Mouse (Mus musculus) forebrain, embryonic 16.5 days (tissue): Measurements from ENCODE around the gene Eml3. TPM values are rescaled to one million over a fixed set of nuclear protein-coding genes. Genes with fewer than 3 reads are reported as not detected.

Experiments used
- ATAC-seq: fragments of 200-750 bp; cut with Nextera tagmentation; 2 replicates; pipeline ENCODE4 v1.8.0; 2017; ENCODE audit warnings: mild to moderate bottlenecking, moderate library complexity
- H3K27ac ChIP-seq: fragments of 300-500 bp; sonication (generic); 2 replicates; pipeline ENCODE4 v1.5.1; 2014; ENCODE audit warnings: low read length, control low read depth
- H3K27me3 ChIP-seq: fragments of 300-500 bp; sonication (generic); replicated peaks from 2 replicates; pipeline ENCODE4 v1.6.1; 2014; ENCODE audit warnings: low read length; ENCODE audit not compliant: control insufficient read depth, insufficient read depth
- H3K36me3 ChIP-seq: fragments of 300-500 bp; sonication (generic); 2 replicates; pipeline ENCODE4 v1.6.1; 2014; ENCODE audit not compliant: control insufficient read depth, insufficient read depth
- H3K4me1 ChIP-seq: fragments of 300-500 bp; sonication (generic); replicated peaks from 2 replicates; pipeline ENCODE4 v1.6.1; 2014; ENCODE audit warnings: low read length; ENCODE audit not compliant: control insufficient read depth, insufficient read depth
- H3K4me2 ChIP-seq: fragments of 300-500 bp; sonication (generic); 2 replicates; pipeline ENCODE4 v1.6.1; 2014; ENCODE audit warnings: mild to moderate bottlenecking, low read length, control low read depth
- H3K4me3 ChIP-seq: fragments of 300-500 bp; sonication (generic); replicated peaks from 2 replicates; pipeline ENCODE4 v1.5.1; 2014; ENCODE audit warnings: mild to moderate bottlenecking, low read length, control low read depth
- H3K9ac ChIP-seq: fragments of 300-500 bp; sonication (generic); replicated peaks from 2 replicates; pipeline ENCODE4 v1.6.1; 2014; ENCODE audit warnings: low read depth, low read length, control low read depth
- H3K9me3 ChIP-seq: fragments of 300-500 bp; sonication (generic); 2 replicates; pipeline ENCODE4 v1.6.1; 2016; ENCODE audit warnings: low read length; ENCODE audit not compliant: control insufficient read depth
- WGBS: fragments of 180-500 bp; shearing (Covaris S2); extraction: QIAGEN DNeasy Blood & Tissue Kit; methylation state at CpG from one replicate; pipeline ENCODE4 v1.1.7; 2014; 5-methylcytosine and 5-hydroxymethylcytosine counted together
- polyA plus RNA-seq: library from polyadenylated mRNA; unstranded; fragments of >200 nt; fragmentation: Nextera tagmentation; extraction: Ambion mirVana; gene quantifications from 2 replicates; pipeline ENCODE4 v1.2.1, GENCODE M21; 2015

The Eml3 gene
- polyA plus RNA-seq, result 9.7 and 10.5 TPM in 2 replicates

DNA sequence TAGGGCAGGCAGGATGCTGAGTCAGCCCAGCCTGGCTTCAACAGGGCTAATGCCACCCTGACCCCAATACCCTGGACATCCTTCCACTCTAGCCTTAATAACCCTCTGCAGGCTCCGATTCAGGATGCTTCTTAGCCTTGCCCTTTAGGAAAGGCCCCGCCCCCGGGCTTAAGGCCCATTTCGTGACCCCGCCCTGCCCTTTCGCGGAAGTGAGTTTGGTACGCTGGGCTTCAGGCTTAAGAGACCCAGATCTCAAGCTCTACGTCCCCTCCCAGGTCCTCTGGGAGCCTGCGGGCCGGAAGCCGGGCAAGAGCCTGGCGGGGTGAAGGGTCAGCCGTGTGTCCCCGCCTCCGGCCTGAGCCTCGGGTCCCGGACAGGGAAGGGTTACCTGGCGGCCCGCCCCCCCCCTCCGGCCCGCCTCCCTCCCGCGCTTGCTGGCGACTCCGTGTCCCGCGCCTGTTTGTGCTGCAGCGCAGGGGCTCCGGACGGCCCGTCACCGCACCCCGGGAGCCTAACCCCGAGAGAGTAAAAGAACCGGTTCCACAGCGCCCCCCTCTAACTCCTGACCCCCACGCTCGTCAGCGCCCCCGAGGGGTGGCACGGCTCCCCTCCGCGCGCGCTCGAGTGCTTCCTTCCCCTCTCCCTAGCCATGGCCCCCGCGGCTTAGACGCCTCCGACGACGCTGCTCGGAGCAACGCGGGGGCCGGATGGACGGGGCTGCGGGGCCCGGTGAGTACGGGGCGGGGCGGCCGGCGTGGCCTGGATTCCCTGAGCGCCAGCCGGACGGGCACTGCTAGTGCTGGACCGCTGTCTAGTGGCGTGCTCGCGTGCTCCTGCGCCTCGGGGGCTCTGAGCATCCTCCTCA, at the start of gene Eml3, which contains the start of gene Rom1:
TSS of gene Eml3 (plus strand) at position 329 of the 865 bp plus-strand sequence.
TSS of gene Rom1 (minus strand) at position 133 of the 865 bp plus-strand sequence.
- peaks cover 13% of the 10 kb centered on the region for H3K4me1 ChIP-seq
- peak within 1 kb of the TSS; percentile 56 for H3K9ac ChIP-seq
- no peaks in the 10 kb centered on the region for H3K27me3 ChIP-seq
- peak within 1 kb of the TSS; percentile 57 for H3K4me2 ChIP-seq
- H3K27ac ChIP-seq, result no peak within 1 kb of the TSS
- peak within 1 kb of the TSS; percentile 42 for H3K4me3 ChIP-seq
- under 1% methylated on average over 60 of the region's 74 CpGs for WGBS
- H3K9me3 ChIP-seq, result no peaks in the 10 kb centered on the region
- H3K36me3 ChIP-seq, result peaks cover 2% of the 10 kb centered on the region
- peak; percentile 61 for ATAC-seq

DNA sequence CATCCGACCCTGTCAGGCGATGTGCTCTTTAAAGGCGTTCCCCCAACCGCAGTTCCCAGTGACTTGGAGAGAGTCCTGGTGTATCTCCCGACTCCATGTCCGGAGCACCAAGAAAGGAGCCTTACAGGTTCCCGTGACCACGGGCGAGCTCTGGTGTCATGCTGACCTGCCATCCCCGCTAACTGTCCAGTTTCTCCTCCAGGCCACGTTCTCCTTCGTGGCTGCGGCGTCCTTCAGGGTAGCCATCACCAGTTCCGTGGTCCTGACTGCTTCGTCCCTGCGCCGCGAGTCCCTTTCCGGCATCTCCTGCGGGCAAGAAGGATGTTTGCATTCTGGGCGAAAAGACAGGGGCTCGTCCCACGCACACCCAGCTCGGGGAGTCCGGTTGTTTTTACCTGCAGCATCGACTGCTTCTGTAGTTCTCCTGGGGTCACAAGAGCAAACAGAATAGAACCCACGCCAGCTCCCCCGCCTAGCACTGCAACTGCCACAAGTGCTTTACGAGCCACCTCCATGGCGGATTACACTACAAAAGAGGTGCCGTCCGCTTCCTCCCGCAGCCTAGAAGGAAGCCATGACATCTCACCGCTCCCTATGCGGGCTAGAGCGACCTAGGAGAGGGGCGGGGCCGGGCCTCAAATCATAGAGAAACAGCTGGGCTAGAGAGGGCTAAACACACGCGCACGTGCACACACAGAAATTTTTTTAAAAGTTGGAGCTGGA, 48.9 kb upstream of the Eml3 start, which contains the start of gene Uqcc3:
TSS of gene Uqcc3 (minus strand) at position 613 of the 723 bp plus-strand sequence.
- peaks cover 10% of the 10 kb centered on the region for H3K36me3 ChIP-seq
- H3K27me3 ChIP-seq, result no peaks in the 10 kb centered on the region
- H3K27ac ChIP-seq, result peak within 1 kb of the TSS; percentile 49
- peaks cover 9% of the 10 kb centered on the region for H3K4me1 ChIP-seq
- H3K9me3 ChIP-seq, result no peaks in the 10 kb centered on the region
- H3K4me2 ChIP-seq, result peak within 1 kb of the TSS; percentile 87
- peak within 1 kb of the TSS; percentile 54 for H3K4me3 ChIP-seq
- WGBS, result under 1% methylated on average over 42 of the region's 42 CpGs
- peak; percentile 99 for ATAC-seq
- H3K9ac ChIP-seq, result peak within 1 kb of the TSS; percentile 80

DNA sequence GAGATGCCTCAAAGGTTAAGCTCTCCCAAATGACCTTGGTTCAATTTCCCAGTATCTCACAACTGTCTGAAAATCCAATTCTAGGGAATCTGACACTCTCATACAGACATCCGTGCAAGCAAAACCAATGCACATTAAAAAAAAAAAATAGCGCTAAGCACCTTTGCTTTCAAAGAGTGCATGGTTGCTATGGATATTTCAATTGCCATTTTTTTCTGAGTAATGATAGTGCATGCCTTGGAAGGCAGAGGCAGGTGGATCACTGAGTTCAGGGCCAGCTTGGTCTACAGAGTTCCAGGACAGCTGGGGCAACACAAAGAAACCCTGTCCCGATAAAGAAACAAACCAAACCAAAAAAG, 48.3 kb upstream of the Eml3 start:
- H3K4me1 ChIP-seq, result peaks cover 9% of the 10 kb centered on the region
- WGBS, result 15% methylated on average over 3 of the region's 3 CpGs
- no peak; the same call in 1 of the 2 replicates for ATAC-seq

DNA sequence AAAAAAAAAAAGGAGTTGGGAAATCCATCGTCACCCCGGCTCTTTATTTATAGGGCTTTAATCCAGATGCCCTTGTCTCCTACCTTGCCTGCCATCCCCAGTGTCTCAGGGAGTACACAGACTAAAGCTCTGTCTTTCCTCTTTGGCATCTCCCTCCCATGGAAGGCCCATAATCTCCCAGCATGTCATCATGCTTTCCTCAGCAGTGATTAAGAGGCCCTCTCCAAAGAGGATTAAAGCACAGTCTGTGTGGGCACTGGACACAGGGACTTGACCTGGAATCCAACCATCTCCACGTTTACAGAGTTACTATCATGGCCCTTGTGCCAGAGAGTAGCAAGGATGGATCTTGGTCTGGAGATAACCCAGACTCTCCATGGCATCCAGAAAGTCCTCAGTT, 45.7 kb upstream of the Eml3 start, which contains the start of the genes Lbhd1 and Gm49403:
TSS of gene Lbhd1 (plus strand) at position 117 of the 400 bp plus-strand sequence.
TSS of gene Gm49403 (plus strand) at position 315 of the 400 bp plus-strand sequence.
- peaks cover 15% of the 10 kb centered on the region for H3K4me1 ChIP-seq
- no peak within 1 kb of the TSS for H3K4me3 ChIP-seq
- no peaks in the 10 kb centered on the region for H3K27me3 ChIP-seq
- no peaks in the 10 kb centered on the region for H3K9me3 ChIP-seq
- no peaks in the 10 kb centered on the region for H3K36me3 ChIP-seq
- no peak within 1 kb of the TSS for H3K4me2 ChIP-seq
- 61% methylated on average over 3 of the region's 3 CpGs for WGBS
- no peak within 1 kb of the TSS for H3K9ac ChIP-seq
- no peak for ATAC-seq
- no peak within 1 kb of the TSS for H3K27ac ChIP-seq

More for the DNA sequence above, 48.3 kb upstream of the Eml3 start:
- Histone ChIP-seq H3K36me3 (peaks cover 9% of the 10 kb centered on the region), H3K4me3 (peak overlapping the region; percentile 54), H3K4me2 (peak overlapping the region; percentile 87), H3K27ac (0 out of 2 replicates have a peak overlapping the region, but pooled peaks have one; percentile 28), H3K9me3 (no peaks in the 10 kb centered on the region), H3K9ac (peak overlapping the region; percentile 80), H3K27me3 (no peaks in the 10 kb centered on the region)

DNA sequence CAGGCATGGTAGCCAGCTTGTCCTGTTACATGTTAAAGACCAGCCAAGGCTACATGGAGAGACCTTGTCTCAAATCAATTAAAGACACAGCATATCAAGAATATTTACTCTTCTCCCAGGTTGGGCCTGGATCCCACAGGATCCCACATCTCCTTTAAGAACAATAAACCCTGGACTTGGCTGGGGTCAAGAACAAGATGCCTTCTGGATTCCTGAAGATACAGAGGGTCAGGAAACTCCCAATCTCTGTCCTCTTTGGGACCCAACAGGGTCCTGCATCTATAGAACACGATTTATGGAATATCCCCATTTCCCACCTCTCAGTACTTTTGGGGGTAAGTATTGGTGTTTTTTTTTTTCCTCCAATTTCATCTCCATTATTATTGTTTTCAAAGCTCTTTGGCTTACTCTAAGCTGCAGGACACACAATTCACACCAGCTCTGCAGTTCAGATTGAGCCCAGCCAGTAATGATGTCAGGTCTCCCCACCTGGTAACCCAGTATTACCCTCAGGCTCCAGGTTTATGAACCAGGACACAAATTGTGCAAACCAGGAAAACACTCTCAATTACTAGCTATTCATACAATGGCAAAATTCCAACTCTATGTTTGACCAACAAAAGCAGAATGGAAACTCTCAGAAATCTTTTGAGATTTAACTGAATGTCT, 42.3 kb upstream of the Eml3 start:
- no peaks in the 10 kb centered on the region for H3K36me3 ChIP-seq
- H3K9ac ChIP-seq, result no peak overlapping the region
- H3K4me1 ChIP-seq, result peaks cover 13% of the 10 kb centered on the region
- no peak for ATAC-seq
- H3K4me3 ChIP-seq, result no peak overlapping the region
- H3K27ac ChIP-seq, result no peak overlapping the region
- WGBS, result 65% methylated on average over 1 of the region's 1 CpGs
- H3K4me2 ChIP-seq, result no peak overlapping the region
- H3K27me3 ChIP-seq, result no peaks in the 10 kb centered on the region
- H3K9me3 ChIP-seq, result no peaks in the 10 kb centered on the region

DNA sequence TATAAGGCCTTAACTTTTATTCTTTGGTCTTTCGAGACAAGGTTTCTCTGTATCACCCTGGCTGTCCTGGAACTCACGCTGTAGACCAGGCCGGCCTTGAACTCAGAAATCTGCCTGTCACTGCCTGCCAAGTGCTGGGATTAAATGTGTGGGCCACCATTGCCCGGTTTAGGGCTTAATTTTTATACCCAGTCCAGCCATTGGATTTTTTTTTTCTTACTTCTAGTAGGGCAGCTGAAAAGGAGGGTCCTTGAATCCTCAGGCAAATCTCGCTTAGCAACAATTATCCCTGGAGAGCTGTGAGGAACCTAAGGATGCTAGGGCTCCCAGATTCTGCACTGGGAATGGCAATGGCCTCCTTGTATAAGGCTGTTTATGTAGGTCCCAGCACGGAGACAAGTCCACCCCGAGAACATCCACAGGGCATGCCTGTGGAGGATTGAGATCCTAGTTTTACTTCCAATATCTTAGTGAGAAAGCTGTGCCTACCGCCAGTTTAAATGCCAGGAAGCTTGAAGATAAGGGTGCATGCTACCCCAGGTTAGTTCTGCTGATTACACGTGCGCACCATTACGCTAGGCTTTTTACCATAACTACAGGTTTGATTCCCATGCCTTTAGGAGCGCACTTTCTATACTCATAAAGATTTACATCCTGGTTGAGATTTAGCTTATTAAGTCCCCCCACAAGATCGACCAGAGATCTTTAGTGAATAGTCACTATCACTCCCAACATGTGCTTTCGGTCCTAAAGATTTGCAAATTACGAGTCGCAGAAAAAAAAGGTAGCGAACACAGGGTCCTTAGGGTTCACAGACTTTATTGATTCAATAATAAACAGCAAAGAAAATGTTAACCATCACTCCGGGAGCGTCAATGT, 41.5 kb upstream of the Eml3 start:
- Histone ChIP-seq H3K36me3 (no peaks in the 10 kb centered on the region), H3K9ac (peak overlapping the region; percentile 61), H3K27ac (no peak overlapping the region; the same call in 1 of the 2 replicates), H3K9me3 (no peaks in the 10 kb centered on the region), H3K27me3 (no peaks in the 10 kb centered on the region), H3K4me3 (peak overlapping the region; percentile 61), H3K4me1 (peaks cover 13% of the 10 kb centered on the region), H3K4me2 (peak overlapping the region; percentile 90)
- no peak for ATAC-seq
- whole genome bisulfite sequencing, result 16% methylated on average over 19 of the region's 19 CpGs

DNA sequence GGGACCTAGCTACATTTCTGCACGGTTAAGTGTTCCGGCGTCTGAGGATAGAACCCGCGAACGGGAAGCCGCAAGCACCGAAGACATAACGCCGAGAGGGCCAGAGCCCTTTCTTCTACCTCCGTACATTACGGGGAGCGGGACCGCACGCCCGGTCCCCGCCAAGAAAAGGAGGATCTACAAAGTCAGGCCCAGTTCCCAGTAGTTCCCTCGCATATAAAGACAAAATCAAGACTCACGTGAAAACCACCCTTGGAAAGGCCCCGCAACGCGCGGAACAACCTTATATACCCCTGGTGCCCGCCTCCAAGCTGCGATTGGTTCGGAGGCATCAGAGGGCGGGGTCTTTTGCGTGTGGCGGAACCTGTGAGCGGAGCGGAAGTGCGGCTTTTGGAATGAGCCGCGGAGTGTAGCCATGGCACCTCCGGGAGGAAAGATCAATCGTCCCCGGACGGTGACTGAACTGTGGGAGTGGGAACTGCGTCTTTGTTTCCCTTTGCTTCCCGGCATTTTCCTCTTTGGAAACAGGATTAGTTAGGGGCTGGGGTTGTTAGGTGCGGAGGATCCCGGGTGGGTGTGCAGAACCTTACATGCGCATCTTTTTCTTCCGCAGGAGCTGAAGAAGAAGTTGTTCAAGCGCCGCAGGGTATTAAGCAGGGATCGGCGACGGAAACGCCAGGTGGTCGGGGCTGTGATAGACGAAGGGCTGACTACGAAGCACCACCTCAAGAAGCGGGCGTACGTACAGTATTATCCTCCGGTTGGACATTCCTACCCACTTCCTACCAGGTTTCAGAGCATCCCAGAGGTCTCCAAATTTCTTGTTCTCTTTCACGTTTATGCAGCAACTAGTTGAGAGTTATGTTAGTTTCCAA, 40.6 kb upstream of the Eml3 start, which contains the start of the genes 1810009A15Rik and Gm49416:
TSS of gene 1810009A15Rik (plus strand) at position 343 of the 875 bp plus-strand sequence.
TSS of gene Gm49416 (plus strand) at position 416 of the 875 bp plus-strand sequence.
- Histone ChIP-seq H3K4me2 (peak within 1 kb of the TSS; percentile 90), H3K36me3 (no peaks in the 10 kb centered on the region), H3K9ac (peak within 1 kb of the TSS; percentile 64), H3K27ac (peak within 1 kb of the TSS; percentile 86), H3K4me3 (peak within 1 kb of the TSS; percentile 61), H3K27me3 (no peaks in the 10 kb centered on the region), H3K9me3 (no peaks in the 10 kb centered on the region), H3K4me1 (peaks cover 19% of the 10 kb centered on the region)
- WGBS, result under 1% methylated on average over 58 of the region's 58 CpGs
- peak; percentile 96 for ATAC-seq
